Mouse (Mus musculus): Measurements from ENCODE around the gene Raver2.

The Raver2 gene

DNA sequence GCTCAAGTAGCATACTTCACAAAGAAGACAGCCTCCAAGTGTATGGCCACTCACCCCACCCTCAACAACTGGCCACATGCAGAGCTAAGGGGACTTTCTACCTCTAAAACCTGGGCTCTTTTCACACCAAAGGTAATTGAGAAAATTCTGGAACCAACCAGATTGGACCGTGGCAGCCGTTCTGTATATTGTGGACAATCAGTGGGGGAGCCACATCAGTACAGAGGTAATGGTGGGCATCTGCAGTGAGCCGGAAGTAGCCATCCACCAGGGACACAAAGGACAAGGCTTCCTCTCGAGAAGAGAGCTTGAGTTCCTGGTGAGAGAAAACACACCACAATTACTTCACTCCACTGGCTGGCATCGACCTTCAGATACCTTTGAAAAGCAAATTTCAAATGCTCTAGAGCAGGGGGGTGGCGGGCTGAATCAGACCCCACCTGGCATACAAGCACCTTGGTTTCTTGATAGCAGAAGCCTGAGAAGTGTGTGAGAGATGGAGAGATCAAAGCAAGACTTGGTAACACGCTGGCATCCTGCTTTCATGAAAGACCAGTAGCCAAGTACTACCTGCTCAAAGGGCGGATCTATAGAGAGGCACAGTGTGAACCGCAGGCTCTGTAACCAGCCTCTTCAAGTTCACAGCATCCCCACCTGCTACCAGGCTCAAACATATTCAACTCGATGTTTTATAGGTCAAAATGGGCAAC lies 106.3 kb downstream of the Raver2 start:
- no peak for DNase-seq (ENCODE audit: low read depth)

DNA sequence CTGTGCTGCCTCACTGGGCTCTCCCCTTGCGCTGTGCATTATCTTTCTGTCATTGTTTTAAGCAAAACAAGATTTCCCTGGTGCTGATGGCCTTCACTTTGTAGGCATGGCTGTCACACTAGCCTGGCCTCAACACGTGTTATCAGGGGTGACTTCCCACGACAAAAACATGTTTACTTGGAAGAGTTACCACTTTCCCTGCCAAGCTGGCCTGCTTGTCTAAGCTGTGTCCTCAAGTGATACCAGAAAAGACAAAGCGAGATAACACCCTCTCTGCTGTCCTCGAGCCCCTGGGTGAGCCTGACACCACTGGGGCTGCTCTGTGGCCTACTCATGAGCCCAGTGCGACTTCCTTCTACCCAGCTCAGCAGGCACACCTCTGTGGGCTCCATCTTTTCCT lies 107.3 kb downstream of the Raver2 start:
- DNase-seq (ENCODE audit: low read depth): peak; percentile 65

DNA sequence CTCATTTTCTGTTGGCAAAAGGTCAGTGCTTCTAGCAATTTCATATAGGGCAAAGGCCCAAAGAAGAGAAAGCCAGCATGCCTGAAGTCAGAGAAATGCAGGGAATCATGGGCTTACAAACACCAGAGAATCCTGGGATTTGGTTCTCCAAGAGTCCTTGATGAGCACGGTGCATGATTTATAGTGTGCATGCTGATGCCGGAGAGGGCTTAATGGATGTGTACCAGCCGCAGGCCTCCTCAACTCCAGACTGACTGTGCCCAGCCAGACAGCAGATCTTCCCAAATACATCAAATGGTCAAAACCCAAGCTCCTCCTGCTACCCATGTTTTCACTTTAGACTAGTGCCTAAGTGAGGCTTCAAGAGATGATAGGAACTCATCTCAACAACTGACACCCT lies 109.0 kb downstream of the Raver2 start:
- DNase-seq (ENCODE audit: low read depth): no peak

DNA sequence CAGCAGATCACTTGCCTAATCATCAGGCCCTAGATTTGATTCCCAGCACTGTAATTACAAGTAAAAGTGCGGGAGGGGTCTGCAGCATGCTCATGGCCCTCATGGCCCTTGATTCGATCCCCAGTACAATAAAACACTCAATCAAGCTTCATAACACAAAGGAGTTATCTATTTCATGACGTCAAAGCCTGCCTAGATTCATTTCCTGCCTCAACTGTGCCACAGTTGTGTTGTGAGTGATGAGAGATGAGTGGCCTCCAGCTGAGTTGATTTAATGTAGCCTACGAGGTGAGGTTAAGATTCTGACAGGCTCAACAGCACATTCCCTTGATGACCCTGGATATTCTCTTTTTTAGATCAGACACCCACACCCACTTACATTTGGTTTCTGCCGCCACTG lies 110.3 kb downstream of the Raver2 start:
- DNase-seq (ENCODE audit: low read depth): no peak

DNA sequence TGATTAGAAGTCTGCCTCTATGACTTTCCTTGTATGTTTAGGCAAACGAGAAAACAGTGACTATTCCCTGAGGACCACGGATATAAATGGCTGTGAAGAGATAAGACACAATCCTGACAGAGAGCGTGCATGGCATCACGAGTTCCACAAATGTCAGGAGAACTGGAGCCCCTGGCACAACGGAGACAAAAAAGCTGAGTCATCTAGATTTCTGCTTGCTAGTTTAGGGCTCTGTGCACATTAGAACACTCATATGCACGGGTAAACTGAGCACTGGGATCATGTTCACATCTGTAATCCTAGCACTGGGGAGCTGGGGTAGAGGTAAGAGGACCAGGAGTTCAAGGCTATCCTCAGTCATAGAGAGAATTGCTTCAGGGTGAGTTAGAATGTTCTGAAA lies 111.1 kb downstream of the Raver2 start:
- DNase-seq (ENCODE audit: low read depth): no peak

DNA sequence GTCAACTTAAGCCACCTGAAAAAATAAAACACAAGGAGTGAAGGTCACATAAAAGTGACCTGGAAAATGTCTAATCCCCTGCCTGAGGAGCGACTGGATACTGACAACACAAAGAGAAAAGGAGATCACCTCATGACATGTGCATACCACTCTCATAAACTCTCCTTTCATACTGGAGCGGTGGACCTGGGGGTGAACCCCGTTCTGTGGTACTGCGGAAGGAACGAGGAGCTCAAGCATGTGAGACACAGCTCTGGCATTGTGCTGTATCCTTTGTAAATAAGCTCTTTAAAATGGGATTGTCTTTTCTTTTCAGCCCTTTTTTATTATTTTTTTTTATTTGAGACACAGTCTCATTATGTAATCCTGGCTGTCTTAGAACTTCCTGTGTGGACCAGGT lies 111.9 kb downstream of the Raver2 start:
- no peak for DNase-seq (ENCODE audit: low read depth)

DNA sequence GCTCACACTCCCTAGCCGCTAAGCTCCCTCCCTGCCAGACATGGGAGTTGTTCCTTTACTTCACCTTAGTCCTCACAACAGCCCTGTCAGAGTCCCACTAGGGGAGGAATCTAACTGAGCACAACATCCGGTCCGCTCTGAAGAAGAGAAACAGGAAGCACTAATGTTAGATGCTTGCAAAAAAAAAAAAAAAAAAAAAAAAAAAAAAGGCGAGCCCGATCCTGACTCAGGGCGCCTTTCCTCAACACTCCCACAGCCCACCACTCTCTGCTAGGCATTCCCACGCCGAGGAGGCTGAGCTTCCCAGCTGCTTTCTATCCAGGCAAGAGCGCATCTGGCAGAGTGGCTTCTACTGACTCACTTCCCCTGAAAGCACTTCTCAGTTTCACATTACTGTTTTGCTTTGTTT lies 113.8 kb downstream of the Raver2 start:
- no peak for DNase-seq (ENCODE audit: low read depth)

DNA sequence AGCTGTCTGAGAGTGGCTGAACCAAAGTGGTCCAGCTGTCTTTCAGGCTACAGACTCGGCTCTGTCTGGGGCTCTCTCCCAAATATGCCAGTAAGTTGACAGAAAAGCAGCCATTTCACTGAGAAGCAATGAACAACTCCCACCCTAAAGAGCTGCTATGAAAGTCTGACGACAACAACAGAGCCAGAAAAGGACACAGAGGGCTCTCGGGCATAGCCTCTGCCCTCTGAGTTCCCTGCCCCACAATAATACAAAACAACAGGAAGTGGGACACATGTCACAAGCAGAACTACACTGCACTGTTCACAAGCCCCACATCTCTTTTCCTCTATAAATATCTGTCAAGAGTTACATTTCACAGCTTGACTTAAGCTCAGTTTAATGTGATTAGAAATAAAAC lies 116.4 kb downstream of the Raver2 start:
- DNase-seq (ENCODE audit: low read depth): no peak

DNA sequence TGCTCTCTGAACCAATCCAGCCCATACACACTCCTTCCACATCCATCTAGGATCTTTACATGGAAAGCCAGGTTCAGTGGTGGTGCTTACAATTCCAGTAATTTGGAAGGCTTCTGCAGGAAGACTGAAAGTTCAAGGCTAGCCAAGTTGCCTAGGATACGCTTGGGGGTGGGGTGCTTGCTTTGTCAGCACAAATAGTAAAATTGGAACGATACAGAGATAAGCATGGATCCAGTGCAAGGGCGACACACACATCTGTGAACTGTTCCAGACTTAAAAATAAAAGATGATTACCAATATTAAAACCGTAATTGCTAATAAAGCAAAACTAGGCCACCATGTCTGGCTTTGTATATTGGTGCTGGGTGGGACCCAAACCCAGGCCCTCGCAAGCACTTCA lies 117.8 kb downstream of the Raver2 start:
- no peak for DNase-seq (ENCODE audit: low read depth)

DNA sequence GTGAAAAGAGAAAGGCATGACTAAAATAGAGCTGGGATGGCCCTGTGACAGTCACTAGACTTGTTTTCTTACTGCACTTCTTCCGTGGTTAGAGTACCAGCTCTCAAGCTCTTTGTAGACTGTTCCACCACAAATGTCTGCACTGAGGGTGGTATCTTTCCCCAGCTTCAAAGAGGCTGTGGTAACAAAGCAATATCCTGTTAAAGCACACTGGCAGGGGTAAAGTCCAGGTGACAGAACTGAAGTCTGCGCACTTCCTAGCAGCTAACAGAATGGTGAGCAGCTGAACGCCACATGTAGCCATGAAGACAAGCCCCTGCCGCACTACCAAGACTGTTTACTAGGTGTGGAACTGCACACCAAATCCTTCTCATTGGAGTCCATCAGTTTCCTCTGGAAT lies 118.6 kb downstream of the Raver2 start:
- DNase-seq (ENCODE audit: low read depth): no peak

DNA sequence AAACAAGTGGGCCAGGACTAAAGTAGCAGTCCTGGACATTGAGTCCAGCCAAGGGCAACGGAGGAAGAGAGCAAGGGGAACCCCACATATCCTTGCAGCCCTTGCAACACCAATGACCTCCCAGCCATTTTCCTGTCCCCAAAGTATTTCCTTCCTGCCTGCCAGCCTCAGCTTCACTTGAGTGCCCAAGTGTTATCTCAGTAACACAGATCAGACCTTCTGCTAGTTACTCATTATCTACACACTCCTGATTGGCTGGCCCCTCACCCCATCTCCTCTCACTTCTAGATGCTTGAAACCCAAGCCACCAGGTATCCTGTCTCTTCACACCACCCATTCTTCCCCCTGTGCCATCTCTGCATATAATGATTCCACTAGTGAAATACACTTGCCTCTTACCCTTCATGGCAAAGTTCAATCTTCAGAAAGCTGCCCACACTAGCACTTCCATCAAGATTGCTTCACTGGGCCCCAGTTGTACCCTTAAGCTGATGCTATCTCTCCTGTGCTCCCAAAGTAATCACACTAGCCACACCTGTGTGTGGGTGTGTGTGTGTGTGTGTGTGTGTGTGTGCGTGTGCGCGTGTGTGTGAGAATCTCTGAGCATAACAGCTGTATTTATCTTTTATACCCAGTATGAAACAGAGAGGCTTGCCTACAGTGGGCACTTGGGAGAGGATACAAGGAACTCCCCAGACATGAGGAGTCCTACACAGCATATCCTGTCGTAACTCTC lies 123.6 kb downstream of the Raver2 start:
- DNase-seq (ENCODE audit: low read depth): peak; percentile 67

DNA sequence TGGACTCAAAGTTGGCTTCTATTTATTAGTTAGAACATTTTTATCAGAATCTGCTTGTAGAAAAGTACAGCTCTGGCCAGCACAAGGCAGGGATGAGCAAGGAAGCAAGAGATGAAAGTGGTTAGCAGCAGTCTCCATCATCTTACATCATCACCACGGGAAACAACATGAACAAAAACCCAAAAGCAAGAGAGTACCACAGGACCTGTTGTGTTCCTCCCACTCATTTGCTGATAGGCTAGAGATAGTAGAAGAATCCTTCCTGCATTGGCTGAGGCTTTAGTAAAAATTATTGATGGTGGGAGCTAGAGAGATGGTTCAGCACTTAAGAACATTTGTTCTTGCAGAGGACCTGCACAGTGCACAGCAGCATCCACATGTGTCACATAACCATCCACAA lies 125.4 kb downstream of the Raver2 start:
- DNase-seq (ENCODE audit: low read depth): no peak

DNA sequence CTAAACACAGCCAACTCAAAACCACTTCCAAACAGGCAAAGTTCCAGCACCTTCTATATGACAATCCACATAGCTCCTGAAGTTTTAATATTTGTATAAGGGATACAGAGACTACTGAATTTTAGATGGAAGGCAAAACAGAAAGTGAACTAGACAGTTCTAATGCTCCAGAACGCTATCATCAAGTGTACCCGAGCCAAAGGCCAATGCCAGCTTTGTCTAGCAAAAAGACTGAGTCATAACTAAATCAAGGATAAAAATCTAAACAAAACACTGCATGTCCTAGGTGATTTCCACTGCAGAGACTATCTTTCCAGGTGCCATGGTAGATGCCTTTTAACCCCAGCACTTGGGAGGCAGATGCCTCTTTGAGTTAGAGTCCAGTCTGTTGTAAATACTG lies 127.6 kb downstream of the Raver2 start:
- DNase-seq (ENCODE audit: low read depth): no peak

DNA sequence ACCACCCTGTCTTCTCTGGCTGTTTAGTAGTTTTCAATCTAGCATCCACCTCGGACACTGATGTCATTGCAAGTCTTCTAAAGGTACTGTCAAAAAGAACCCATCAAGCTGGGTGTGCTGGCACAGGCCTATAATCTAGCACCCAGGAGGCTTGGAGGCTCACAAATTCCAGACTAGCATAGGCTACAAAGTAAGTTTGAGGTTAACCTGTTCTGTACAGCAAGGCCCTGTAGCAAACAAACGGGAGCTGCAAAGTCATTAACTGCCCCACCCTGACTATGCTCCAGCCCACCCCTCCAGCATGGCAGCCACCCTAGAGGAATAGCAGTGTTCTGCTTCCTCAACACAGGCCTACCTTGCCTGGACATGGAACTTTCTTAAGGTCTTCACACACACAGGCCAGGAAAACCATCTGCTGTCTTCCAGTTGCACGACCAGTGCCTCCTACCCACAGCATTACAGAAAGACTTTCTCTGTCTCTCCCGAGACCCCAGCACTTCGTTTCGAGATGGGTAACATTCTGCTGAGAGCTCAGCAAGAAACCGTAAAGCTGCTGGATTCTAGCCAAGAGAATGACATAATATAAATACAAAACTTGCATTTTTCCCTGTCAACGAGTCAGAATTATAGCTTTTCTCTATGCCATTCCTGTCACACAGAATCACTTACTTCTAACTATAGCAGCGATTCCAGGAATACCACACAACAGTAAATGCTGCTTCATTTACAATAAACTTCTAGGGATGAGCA lies 128.8 kb downstream of the Raver2 start:
- DNase-seq (ENCODE audit: low read depth): no peak

DNA sequence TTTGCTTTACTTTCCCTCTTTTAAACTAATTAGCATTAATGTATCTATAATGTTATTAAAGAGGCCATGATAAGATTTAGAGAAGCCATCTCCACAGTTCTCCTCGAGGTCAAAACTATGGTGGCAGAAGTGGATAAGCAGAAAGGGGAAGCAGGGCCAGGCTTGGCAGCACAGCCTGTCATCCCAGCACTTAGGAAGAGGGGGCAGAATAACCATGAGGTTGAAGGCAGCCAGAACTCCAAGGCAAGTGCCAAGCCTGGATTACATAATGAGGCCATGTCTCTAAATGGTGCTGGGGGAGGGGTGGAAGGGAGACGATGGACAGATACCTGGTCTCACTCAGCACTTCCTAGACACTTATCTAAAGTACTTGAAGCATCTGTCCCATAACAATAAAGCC lies 129.6 kb downstream of the Raver2 start:
- DNase-seq (ENCODE audit: low read depth): no peak

DNA sequence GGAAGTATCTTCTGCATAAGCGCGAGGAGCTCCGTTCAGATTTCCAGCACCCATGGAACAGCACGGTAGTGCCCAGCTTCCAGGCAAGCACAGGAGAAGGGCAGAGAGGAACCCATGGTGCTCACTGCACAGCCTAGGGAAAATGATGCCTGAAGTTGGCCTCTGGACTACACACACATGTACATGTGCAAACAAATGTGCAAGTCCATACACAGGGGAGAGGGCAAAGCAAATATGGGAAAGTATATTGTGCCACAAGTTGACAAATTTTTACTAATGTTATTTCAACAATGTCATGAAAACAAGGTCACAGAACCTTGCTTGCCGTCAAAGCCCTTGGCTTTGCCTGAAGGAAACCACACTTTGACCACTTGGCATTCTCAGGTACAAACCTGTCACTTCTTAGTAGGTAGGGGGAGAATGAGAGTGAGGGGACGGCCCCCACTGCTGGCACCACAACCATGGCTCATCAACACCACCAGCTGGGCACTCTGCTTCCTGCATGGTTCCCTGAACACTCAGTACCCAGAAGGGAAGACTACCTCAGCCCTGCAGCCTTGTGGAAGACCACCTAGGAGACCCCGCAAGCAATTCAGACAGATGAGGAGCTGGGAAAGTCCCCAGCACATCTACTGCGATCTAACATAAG lies 130.8 kb downstream of the Raver2 start:
- no peak for DNase-seq (ENCODE audit: low read depth)

Data from c-Kit-positive CD71-positive TER-119-negative erythroid progenitor cells, embryonic 14.5 days (primary cell).